Mouse (Mus musculus) liver, embryonic 16.5 days (tissue): ENCODE results near the gene Treml1. TPM values are rescaled to one million over a fixed set of nuclear protein-coding genes. Genes with fewer than 3 reads are reported as not detected.
"Not testable (repeated sequence)": the region's sequence is repeated elsewhere in the genome, so short reads cannot be mapped to it uniquely, and the experiment has no call there.

ENCODE experiments used
- ATAC-seq: fragments of 200-750 bp; cut with Nextera tagmentation; 2 replicates; pipeline ENCODE4 v1.8.0; 2017; ENCODE audit warnings: low read depth, mild to moderate bottlenecking, moderate number of reproducible peaks, moderate library complexity
- H3K27ac ChIP-seq: fragments of 300-500 bp; sonication (generic); 2 replicates; pipeline ENCODE4 v1.5.1; 2014; ENCODE audit warnings: mild to moderate bottlenecking, low read length
- H3K27me3 ChIP-seq: fragments of 300-500 bp; sonication (generic); 2 replicates; pipeline ENCODE4 v1.6.1; 2014; ENCODE audit warnings: low read depth, low read length, mixed read lengths; ENCODE audit not compliant: control insufficient read depth, insufficient read depth
- H3K36me3 ChIP-seq: fragments of 300-500 bp; sonication (generic); 2 replicates; pipeline ENCODE4 v1.6.1; 2014; ENCODE audit warnings: mild to moderate bottlenecking; ENCODE audit not compliant: control insufficient read depth, insufficient read depth
- H3K4me1 ChIP-seq: fragments of 300-500 bp; sonication (generic); 2 replicates; pipeline ENCODE4 v1.6.1; 2014; ENCODE audit warnings: low read depth, low read length, mixed read lengths; ENCODE audit not compliant: control insufficient read depth
- H3K4me2 ChIP-seq: fragments of 300-500 bp; sonication (generic); 2 replicates; pipeline ENCODE4 v1.6.1; 2014; ENCODE audit warnings: low read depth, low read length, mixed read lengths
- H3K4me3 ChIP-seq: fragments of 300-500 bp; sonication (generic); 2 replicates; pipeline ENCODE4 v1.5.1; 2014; ENCODE audit warnings: low read depth, mild to moderate bottlenecking, low read length
- H3K9ac ChIP-seq: fragments of 300-500 bp; sonication (generic); 2 replicates; pipeline ENCODE4 v1.6.1; 2014; ENCODE audit warnings: low read depth, low read length
- H3K9me3 ChIP-seq: fragments of 300-500 bp; sonication (generic); replicated peaks from 2 replicates; pipeline ENCODE4 v1.6.1; 2016; ENCODE audit warnings: low read length; ENCODE audit not compliant: control insufficient read depth
- WGBS: fragments of 180-500 bp; shearing (Covaris S2); extraction: QIAGEN DNeasy Blood & Tissue Kit; methylation state at CpG from one replicate; pipeline ENCODE4 v1.1.7; 2014; ENCODE audit not compliant: insufficient replicate concordance; 5-methylcytosine and 5-hydroxymethylcytosine counted together
- polyA plus RNA-seq: library from polyadenylated mRNA; unstranded; fragments of >200 nt; fragmentation: Nextera tagmentation; extraction: Ambion mirVana; gene quantifications from 2 replicates; pipeline ENCODE4 v1.2.1, GENCODE M21; 2015

The Treml1 gene
- polyA plus RNA-seq, 1 experiment from 2014 or later: 15.3 TPM

DNA sequence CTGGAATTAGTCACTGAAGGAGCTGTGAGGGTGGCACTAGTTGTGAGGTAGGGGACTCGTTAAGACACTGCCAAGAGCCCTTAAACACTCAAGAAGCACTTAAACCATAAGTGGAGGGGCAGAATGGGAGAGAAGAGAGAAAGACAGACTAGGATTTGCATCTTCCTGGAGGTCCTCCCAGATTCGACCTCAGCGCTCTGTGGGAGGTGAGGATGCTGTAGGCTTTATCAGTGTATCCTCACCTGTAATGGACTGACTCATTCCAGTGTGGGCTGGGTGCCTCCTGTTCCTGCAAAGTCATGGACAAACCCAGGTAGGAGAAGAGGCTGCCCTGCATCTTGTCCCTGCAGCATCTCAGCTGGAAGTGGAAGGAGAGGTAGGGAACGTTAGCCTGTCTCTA, 12.9 kb upstream of the Treml1 start:
- 50% methylated on average over 4 of the region's 4 CpGs for WGBS
- H3K4me3 ChIP-seq: no peak overlapping the region
- no peaks in the 10 kb centered on the region for H3K27me3 ChIP-seq
- H3K27ac ChIP-seq: no peak overlapping the region
- no peak for ATAC-seq
- H3K9ac ChIP-seq: no peak overlapping the region
- peaks cover 2% of the 10 kb centered on the region; the same call in 1 of the 2 replicates for H3K4me1 ChIP-seq
- no peaks in the 10 kb centered on the region for H3K36me3 ChIP-seq
- no peaks in the 10 kb centered on the region for H3K9me3 ChIP-seq
- H3K4me2 ChIP-seq: no peak overlapping the region

DNA sequence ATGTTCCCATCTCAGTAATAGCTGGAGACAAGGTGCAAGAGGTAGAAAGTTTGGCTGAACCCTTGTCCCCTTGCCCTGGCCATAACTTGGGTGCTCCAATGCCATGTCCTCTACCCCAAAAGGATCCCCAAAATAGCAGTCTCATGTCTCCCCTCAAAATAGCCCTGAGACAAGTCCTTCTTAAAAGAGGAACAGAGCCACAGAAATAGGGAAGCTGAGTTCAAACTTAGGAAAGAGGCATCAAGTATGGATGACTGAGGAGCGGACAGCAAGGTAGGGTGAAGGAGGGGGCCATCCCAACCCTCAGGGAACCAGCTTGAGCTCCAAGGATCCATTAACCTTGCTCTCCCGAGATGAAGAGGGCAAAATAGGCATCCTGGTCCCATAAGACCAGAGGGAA, 12.4 kb upstream of the Treml1 start:
- 42% methylated on average over 2 of the region's 2 CpGs for WGBS
- ATAC-seq: no peak
- Histone ChIP-seq H3K9ac (no peak overlapping the region), H3K27ac (no peak overlapping the region), H3K36me3 (no peaks in the 10 kb centered on the region), H3K4me2 (no peak overlapping the region), H3K27me3 (no peaks in the 10 kb centered on the region), H3K4me3 (no peak overlapping the region), H3K4me1 (no peaks in the 10 kb centered on the region; the same call in 1 of the 2 replicates), H3K9me3 (no peaks in the 10 kb centered on the region)

- Histone ChIP-seq H3K9ac (no peak overlapping the region), H3K4me1 (no peaks in the 10 kb centered on the region)
- WGBS: 63% methylated on average over 5 of the region's 5 CpGs
Measured at GRCm38 (mm10) chr17:48350681-48351193, 9.0 kb upstream of the Treml1 start.

GRCm38 (mm10) chr17:48352976-48353375, 6.7 kb upstream of the Treml1 start:
- WGBS: 74% methylated on average over 7 of the region's 7 CpGs

More at GRCm38 (mm10) chr17:48350681-48351193, 9.0 kb upstream of the Treml1 start:
- Histone ChIP-seq H3K4me2 (no peak overlapping the region), H3K27me3 (no peaks in the 10 kb centered on the region), H3K9me3 (no peaks in the 10 kb centered on the region), H3K36me3 (no peaks in the 10 kb centered on the region), H3K4me3 (no peak overlapping the region), H3K27ac (no peak overlapping the region)
- no peak for ATAC-seq

DNA sequence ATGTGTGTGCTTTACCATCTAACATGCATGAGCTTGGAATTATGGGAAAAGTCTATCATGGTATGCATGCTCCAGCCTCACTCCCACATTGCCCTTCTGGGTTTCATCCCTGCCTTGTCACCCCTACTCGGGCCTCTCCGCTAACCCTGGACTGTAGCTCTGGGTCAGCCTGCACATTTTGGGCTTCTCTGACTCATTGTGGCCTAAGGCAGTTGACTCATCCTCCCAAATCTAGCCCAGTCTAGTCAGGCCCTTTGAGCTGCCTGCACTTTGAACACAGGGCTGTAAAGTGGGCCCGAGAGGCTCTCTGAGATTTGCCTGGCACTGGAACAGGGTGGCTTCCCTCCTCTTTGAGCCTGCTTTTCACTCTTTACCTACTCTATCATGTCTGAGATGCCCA, 3.9 kb upstream of the Treml1 start:
- no peak for ATAC-seq
- WGBS: 70% methylated on average over 3 of the region's 3 CpGs
- H3K9ac ChIP-seq: no peak overlapping the region
- no peaks in the 10 kb centered on the region for H3K9me3 ChIP-seq
- no peak overlapping the region for H3K4me2 ChIP-seq
- no peaks in the 10 kb centered on the region for H3K27me3 ChIP-seq
- peaks cover 6% of the 10 kb centered on the region for H3K4me1 ChIP-seq
- H3K27ac ChIP-seq: no peak overlapping the region
- H3K36me3 ChIP-seq: no peaks in the 10 kb centered on the region
- H3K4me3 ChIP-seq: no peak overlapping the region

More at GRCm38 (mm10) chr17:48352976-48353375, 6.7 kb upstream of the Treml1 start:
- not testable (repeated sequence) for H3K4me2 ChIP-seq, H3K4me1 ChIP-seq, H3K27ac ChIP-seq, H3K4me3 ChIP-seq, H3K9ac ChIP-seq, H3K9me3 ChIP-seq, H3K36me3 ChIP-seq, H3K27me3 ChIP-seq, ATAC-seq

GRCm38 (mm10) chr17:48357892-48358291, 1.8 kb upstream of the Treml1 start:
- H3K4me3 ChIP-seq: no peak overlapping the region
- no peaks in the 10 kb centered on the region for H3K36me3 ChIP-seq
- no peak overlapping the region for H3K9ac ChIP-seq
- no peak overlapping the region for H3K27ac ChIP-seq
- no peak for ATAC-seq
- no peak overlapping the region for H3K4me2 ChIP-seq
- WGBS: 26% methylated on average over 2 of the region's 2 CpGs
- no peaks in the 10 kb centered on the region for H3K27me3 ChIP-seq
- no peaks in the 10 kb centered on the region for H3K9me3 ChIP-seq
- peaks cover 6% of the 10 kb centered on the region for H3K4me1 ChIP-seq

GRCm38 (mm10) chr17:48360462-48360861, 746 bp downstream of the Treml1 start:
- H3K9me3 ChIP-seq: no peaks in the 10 kb centered on the region
- no peaks in the 10 kb centered on the region for H3K27me3 ChIP-seq
- H3K4me3 ChIP-seq: no peak overlapping the region
- 18% methylated on average over 4 of the region's 4 CpGs for WGBS
- ATAC-seq: peak; percentile 45; the same call in 1 of the 2 replicates
- no peak overlapping the region for H3K4me2 ChIP-seq
- H3K36me3 ChIP-seq: no peaks in the 10 kb centered on the region
- no peak overlapping the region for H3K9ac ChIP-seq
- peaks cover 6% of the 10 kb centered on the region for H3K4me1 ChIP-seq
- H3K27ac ChIP-seq: no peak overlapping the region

- H3K9ac ChIP-seq: no peak overlapping the region
- H3K27ac ChIP-seq: no peak overlapping the region
- no peak overlapping the region for H3K4me2 ChIP-seq
- no peaks in the 10 kb centered on the region for H3K36me3 ChIP-seq
- no peak overlapping the region for H3K4me3 ChIP-seq
- ATAC-seq: no peak
- no peaks in the 10 kb centered on the region for H3K27me3 ChIP-seq
- H3K4me1 ChIP-seq: peaks cover 6% of the 10 kb centered on the region
- H3K9me3 ChIP-seq: no peaks in the 10 kb centered on the region
- WGBS: 52% methylated on average over 3 of the region's 3 CpGs
Measured at GRCm38 (mm10) chr17:48362346-48362745, 2.6 kb downstream of the Treml1 start.

DNA sequence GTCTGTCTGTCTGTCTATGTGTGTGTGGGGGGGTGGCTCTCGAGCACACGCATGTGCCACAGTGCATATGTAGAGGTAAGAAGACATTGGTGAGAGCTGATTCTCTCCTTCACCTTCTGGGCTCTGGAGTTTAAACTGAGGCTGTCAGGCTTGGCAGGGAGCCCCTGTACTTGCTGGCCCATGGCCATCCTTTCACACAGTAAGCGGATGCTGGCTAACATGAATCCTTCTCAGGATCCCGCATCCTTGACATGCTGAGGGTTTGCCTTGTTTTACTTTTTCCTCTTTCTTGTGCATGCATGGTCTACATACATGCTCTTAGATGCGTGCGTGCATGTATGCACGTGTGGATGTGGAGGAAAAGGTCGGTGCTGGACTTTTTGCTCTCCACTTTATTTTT, 3.2 kb downstream of the Treml1 start:
- H3K4me1 ChIP-seq: peaks cover 6% of the 10 kb centered on the region
- H3K9ac ChIP-seq: no peak overlapping the region
- H3K4me2 ChIP-seq: no peak overlapping the region
- no peaks in the 10 kb centered on the region for H3K27me3 ChIP-seq
- H3K4me3 ChIP-seq: no peak overlapping the region
- no peaks in the 10 kb centered on the region for H3K9me3 ChIP-seq
- WGBS: 75% methylated on average over 8 of the region's 8 CpGs
- no peak overlapping the region for H3K27ac ChIP-seq
- H3K36me3 ChIP-seq: no peaks in the 10 kb centered on the region
- no peak for ATAC-seq
